Mouse (Mus musculus): ENCODE results near the gene Oit1. TPM values are rescaled to one million over a fixed set of nuclear protein-coding genes. Genes with fewer than 3 reads are reported as not detected.
A peak's percentile ranks its signal among the peaks of the same experiment; 100 is the strongest.

Oit1 gene
- polyA plus RNA-seq (2016; fragmentation: Nextera tagmentation; extraction: Ambion mirVana), result not detected in 2 replicates

- Histone ChIP-seq H3K9me3 (no peaks in the 10 kb centered on the region), H3K36me3 (no peaks in the 10 kb centered on the region), H3K9ac (no peak within 1 kb of the TSS), H3K27me3 (replicated peaks) (no peaks in the 10 kb centered on the region), H3K4me3 (no peak within 1 kb of the TSS), H3K4me2 (replicated peaks) (no peak within 1 kb of the TSS), H3K27ac (no peak within 1 kb of the TSS), H3K4me1 (no peaks in the 10 kb centered on the region)
- 70% methylated on average over 8 of the region's 8 CpGs for WGBS
- ATAC-seq (ENCODE audit: low FRiP score, low read depth), result no peak
Observed at GRCm38 (mm10) chr14:8378685-8379313, at the start of gene Oit1. Oit1 (minus strand) TSS chr14:8378754.

GRCm38 (mm10) chr14:8422833-8423232, 44.3 kb upstream of the Oit1 start:
- H3K4me1 ChIP-seq, result peaks cover 5% of the 10 kb centered on the region; the same call in 1 of the 2 replicates
- H3K9me3 ChIP-seq, result no peaks in the 10 kb centered on the region
- no peaks in the 10 kb centered on the region for H3K36me3 ChIP-seq
- no peak overlapping the region for H3K27ac ChIP-seq
- no peaks in the 10 kb centered on the region for H3K27me3 ChIP-seq (replicated peaks)
- no peak for ATAC-seq (ENCODE audit: low FRiP score, low read depth)
- H3K4me3 ChIP-seq, result no peak overlapping the region
- 73% methylated on average over 3 of the region's 3 CpGs for WGBS
- H3K9ac ChIP-seq, result no peak overlapping the region
- no peak overlapping the region for H3K4me2 ChIP-seq (replicated peaks)

GRCm38 (mm10) chr14:8421199-8421787, 42.7 kb upstream of the Oit1 start:
- ATAC-seq (ENCODE audit: low FRiP score, low read depth), result no peak
- H3K27ac ChIP-seq, result no peak overlapping the region
- H3K4me1 ChIP-seq, result peaks cover 5% of the 10 kb centered on the region; the same call in 1 of the 2 replicates
- no peak overlapping the region for H3K4me3 ChIP-seq
- no peak overlapping the region; the same call in 1 of the 2 replicates for H3K4me2 ChIP-seq (replicated peaks)
- no peak overlapping the region for H3K9ac ChIP-seq
- H3K9me3 ChIP-seq, result no peaks in the 10 kb centered on the region
- WGBS, result 23% methylated on average over 10 of the region's 10 CpGs
- no peaks in the 10 kb centered on the region for H3K27me3 ChIP-seq (replicated peaks)
- no peaks in the 10 kb centered on the region for H3K36me3 ChIP-seq

- H3K27ac ChIP-seq, result no peak overlapping the region
Observed at GRCm38 (mm10) chr14:8418610-8419009, 40.1 kb upstream of the Oit1 start.

GRCm38 (mm10) chr14:8405946-8406345, 27.4 kb upstream of the Oit1 start:
- 70% methylated on average over 6 of the region's 6 CpGs for whole genome bisulfite sequencing
- no peaks in the 10 kb centered on the region for H3K9me3 ChIP-seq
- ATAC-seq (ENCODE audit: low FRiP score, low read depth), result no peak
- H3K9ac ChIP-seq, result no peak overlapping the region
- no peak overlapping the region for H3K4me3 ChIP-seq
- no peaks in the 10 kb centered on the region for H3K36me3 ChIP-seq
- no peak overlapping the region for H3K4me2 ChIP-seq (replicated peaks)
- H3K4me1 ChIP-seq, result no peaks in the 10 kb centered on the region
- no peaks in the 10 kb centered on the region for H3K27me3 ChIP-seq (replicated peaks)
- no peak overlapping the region for H3K27ac ChIP-seq

More at GRCm38 (mm10) chr14:8418610-8419009, 40.1 kb upstream of the Oit1 start:
- Histone ChIP-seq H3K36me3 (no peaks in the 10 kb centered on the region), H3K9me3 (no peaks in the 10 kb centered on the region), H3K4me3 (no peak overlapping the region), H3K9ac (no peak overlapping the region), H3K4me1 (peaks cover 5% of the 10 kb centered on the region; the same call in 1 of the 2 replicates), H3K27me3 (replicated peaks) (no peaks in the 10 kb centered on the region), H3K4me2 (replicated peaks) (no peak overlapping the region)
- no peak for ATAC-seq (ENCODE audit: low FRiP score, low read depth)
- 73% methylated on average over 3 of the region's 3 CpGs for WGBS

- H3K4me3 ChIP-seq, result no peak overlapping the region
- no peak overlapping the region for H3K9ac ChIP-seq
- H3K9me3 ChIP-seq, result no peaks in the 10 kb centered on the region
- no peak overlapping the region for H3K4me2 ChIP-seq (replicated peaks)
- no peak overlapping the region for H3K27ac ChIP-seq
- 81% methylated on average over 3 of the region's 3 CpGs for WGBS
- ATAC-seq (ENCODE audit: low FRiP score, low read depth), result no peak
- H3K36me3 ChIP-seq, result no peaks in the 10 kb centered on the region
- no peaks in the 10 kb centered on the region for H3K27me3 ChIP-seq (replicated peaks)
- H3K4me1 ChIP-seq, result no peaks in the 10 kb centered on the region
Observed at GRCm38 (mm10) chr14:8403310-8403709, 24.8 kb upstream of the Oit1 start.

GRCm38 (mm10) chr14:8398507-8398906, 20.0 kb upstream of the Oit1 start:
- Histone ChIP-seq H3K27me3 (replicated peaks) (no peaks in the 10 kb centered on the region), H3K36me3 (no peaks in the 10 kb centered on the region), H3K4me1 (no peaks in the 10 kb centered on the region), H3K9me3 (no peaks in the 10 kb centered on the region), H3K4me2 (replicated peaks) (no peak overlapping the region), H3K9ac (no peak overlapping the region), H3K27ac (no peak overlapping the region), H3K4me3 (no peak overlapping the region)
- no peak for ATAC-seq (ENCODE audit: low FRiP score, low read depth)

GRCm38 (mm10) chr14:8395690-8396287, 17.2 kb upstream of the Oit1 start:
- Histone ChIP-seq H3K27ac (no peak overlapping the region), H3K4me3 (no peak overlapping the region), H3K9ac (no peak overlapping the region), H3K27me3 (replicated peaks) (no peaks in the 10 kb centered on the region), H3K4me2 (replicated peaks) (no peak overlapping the region), H3K9me3 (no peaks in the 10 kb centered on the region), H3K4me1 (no peaks in the 10 kb centered on the region), H3K36me3 (no peaks in the 10 kb centered on the region)
- WGBS, result 87% methylated on average over 7 of the region's 7 CpGs
- no peak for ATAC-seq (ENCODE audit: low FRiP score, low read depth)

- Histone ChIP-seq H3K4me2 (replicated peaks) (no peak overlapping the region), H3K9ac (no peak overlapping the region), H3K9me3 (no peaks in the 10 kb centered on the region), H3K4me1 (no peaks in the 10 kb centered on the region), H3K4me3 (no peak overlapping the region), H3K27ac (no peak overlapping the region), H3K27me3 (replicated peaks) (no peaks in the 10 kb centered on the region), H3K36me3 (no peaks in the 10 kb centered on the region)
- no peak for ATAC-seq (ENCODE audit: low FRiP score, low read depth)
- 54% methylated on average over 6 of the region's 6 CpGs for WGBS
Observed at GRCm38 (mm10) chr14:8392181-8392825, 13.7 kb upstream of the Oit1 start.

- Histone ChIP-seq H3K4me3 (no peak overlapping the region), H3K36me3 (no peaks in the 10 kb centered on the region), H3K27me3 (replicated peaks) (no peaks in the 10 kb centered on the region), H3K9ac (no peak overlapping the region), H3K4me2 (replicated peaks) (no peak overlapping the region), H3K9me3 (no peaks in the 10 kb centered on the region), H3K27ac (no peak overlapping the region), H3K4me1 (peaks cover 8% of the 10 kb centered on the region)
- no peak for ATAC-seq (ENCODE audit: low FRiP score, low read depth)
- 88% methylated on average over 4 of the region's 4 CpGs for WGBS
Observed at GRCm38 (mm10) chr14:8369394-8369793, 9.2 kb downstream of the Oit1 start.

- H3K4me1 ChIP-seq, result peaks cover 8% of the 10 kb centered on the region
- H3K4me3 ChIP-seq, result no peak overlapping the region
- no peaks in the 10 kb centered on the region for H3K36me3 ChIP-seq
- no peak overlapping the region for H3K4me2 ChIP-seq (replicated peaks)
- no peak overlapping the region for H3K27ac ChIP-seq
- ATAC-seq (ENCODE audit: low FRiP score, low read depth), result no peak
- WGBS, result 95% methylated on average over 1 of the region's 1 CpGs
- H3K27me3 ChIP-seq (replicated peaks), result no peaks in the 10 kb centered on the region
- H3K9me3 ChIP-seq, result no peaks in the 10 kb centered on the region
- H3K9ac ChIP-seq, result no peak overlapping the region
Observed at GRCm38 (mm10) chr14:8368900-8369299, 9.7 kb downstream of the Oit1 start.

- Histone ChIP-seq H3K27ac (no peak overlapping the region), H3K4me2 (replicated peaks) (no peak overlapping the region), H3K9ac (no peak overlapping the region), H3K36me3 (no peaks in the 10 kb centered on the region), H3K4me3 (no peak overlapping the region), H3K9me3 (no peaks in the 10 kb centered on the region), H3K4me1 (peaks cover 8% of the 10 kb centered on the region), H3K27me3 (replicated peaks) (no peaks in the 10 kb centered on the region)
- 42% methylated on average over 4 of the region's 4 CpGs for whole genome bisulfite sequencing
- peak; percentile 11; the same call in 1 of the 2 replicates for ATAC-seq (ENCODE audit: low FRiP score, low read depth)
Observed at GRCm38 (mm10) chr14:8367727-8368520, 10.6 kb downstream of the Oit1 start.

All from neural tube, embryonic 12.5 days (tissue).